In the genomic region with DNA sequence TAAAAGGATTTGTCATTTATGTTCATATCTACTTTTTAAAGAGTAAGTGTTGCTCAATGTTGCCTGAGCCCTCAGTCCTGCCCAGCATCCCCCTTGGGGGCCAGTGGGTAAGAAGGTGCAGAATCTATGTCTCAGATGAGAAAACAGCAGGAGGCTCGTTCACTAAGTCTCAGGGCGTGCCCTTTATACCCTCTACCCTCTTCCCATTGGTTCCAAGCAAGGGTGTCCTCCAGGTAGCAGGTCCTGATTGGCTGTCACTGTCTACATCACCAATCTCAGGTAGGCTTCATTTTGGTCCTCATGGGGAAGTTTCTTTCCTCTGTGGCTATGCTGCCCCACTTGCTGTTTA, we compare ENCODE assay signal across 26 mouse cellular contexts.
DNase-seq lines count a peak whose midpoint lies in the region; ATAC-seq and TF ChIP-seq lines count a peak whose summit lies in the region.
"Had no signal": no experiment of that assay in that cellular context is flagged by ENCODE, and none has a peak within 500 bp of the region (broad histone marks: within the 10 kb centered on the region; RNA-seq: fewer than 3 reads in every experiment).

No protein-coding gene starts in this region.

- H3K27me3 ChIP-seq in forebrain, embryonic 12.5 days, result no peaks in the 10 kb centered on the region
- H3K27me3 ChIP-seq in forebrain, embryonic 10.5 days (ENCODE audit: poor library complexity, severe bottlenecking), result no peaks in the 10 kb centered on the region
- H3K27me3 ChIP-seq in hindbrain, embryonic 16.5 days (replicated peaks; ENCODE audit: control insufficient read depth, insufficient read depth, low read length), result no peaks in the 10 kb centered on the region
- H3K27me3 ChIP-seq in neural tube, embryonic 14.5 days (ENCODE audit: control insufficient read depth, insufficient read depth, low read length), result no peaks in the 10 kb centered on the region
- H3K27me3 ChIP-seq: CH12.LX; heart, embryonic 12.5 days; kidney, embryonic 15.5 days; limb, embryonic 13.5 days; lung, embryonic 15.5 days; megakaryocyte, embryonic 14.5 days had no signal

- H3K36me3 ChIP-seq in forebrain, embryonic 12.5 days (replicated peaks), result no peaks in the 10 kb centered on the region
- no peaks in the 10 kb centered on the region for H3K36me3 ChIP-seq in forebrain, embryonic 10.5 days (replicated peaks)
- no peaks in the 10 kb centered on the region for H3K36me3 ChIP-seq in hindbrain, embryonic 16.5 days (ENCODE audit: control insufficient read depth, insufficient read depth, low read length)
- no peaks in the 10 kb centered on the region for H3K36me3 ChIP-seq in neural tube, embryonic 14.5 days (ENCODE audit: control insufficient read depth, insufficient read depth, low read length)
- H3K36me3 ChIP-seq: heart, embryonic 12.5 days; kidney, embryonic 15.5 days; limb, embryonic 13.5 days; lung, embryonic 15.5 days had no signal

- H3K4me2 ChIP-seq in forebrain, embryonic 12.5 days, result no peak overlapping the region
- H3K4me2 ChIP-seq in hindbrain, embryonic 16.5 days (ENCODE audit: low read length), result no peak overlapping the region
- H3K4me2 ChIP-seq in neural tube, embryonic 14.5 days (ENCODE audit: low read depth, low read length), result no peak overlapping the region
- H3K4me2 ChIP-seq: heart, embryonic 12.5 days; kidney, embryonic 15.5 days; limb, embryonic 13.5 days; liver, embryonic 11.5 days; lung, embryonic 15.5 days had no signal

- no peak overlapping the region for H3K9ac ChIP-seq in forebrain, embryonic 12.5 days
- H3K9ac ChIP-seq in hindbrain, embryonic 16.5 days (ENCODE audit: low read depth, low read length), result no peak overlapping the region
- H3K9ac ChIP-seq in neural tube, embryonic 14.5 days (replicated peaks; ENCODE audit: low read depth, low read length), result no peak overlapping the region
- H3K9ac ChIP-seq: heart, embryonic 12.5 days; kidney, embryonic 15.5 days; limb, embryonic 13.5 days; lung, embryonic 15.5 days had no signal

- 0 out of 2 replicates have a peak, but pooled peaks have one; percentile 23 for ATAC-seq in forebrain, embryonic 12.5 days (ENCODE audit: low FRiP score)
- peak; percentile 52 for ATAC-seq in hindbrain, embryonic 16.5 days
- peak; percentile 42 for ATAC-seq in neural tube, embryonic 14.5 days (ENCODE audit: low read depth)
- ATAC-seq: activated CD4-positive, CD25-positive, alpha-beta regulatory T cell, adult 4 months had no signal

- no peaks in the 10 kb centered on the region for H3K4me1 ChIP-seq in forebrain, embryonic 12.5 days
- no peaks in the 10 kb centered on the region for H3K4me1 ChIP-seq in forebrain, embryonic 10.5 days
- H3K4me1 ChIP-seq in hindbrain, embryonic 16.5 days (ENCODE audit: control insufficient read depth, insufficient read depth, low read depth, low read length), result no peaks in the 10 kb centered on the region
- no peaks in the 10 kb centered on the region for H3K4me1 ChIP-seq in neural tube, embryonic 14.5 days (ENCODE audit: control insufficient read depth, insufficient read depth, low read length)
- H3K4me1 ChIP-seq: heart, embryonic 12.5 days; kidney, embryonic 15.5 days; lung, embryonic 15.5 days; megakaryocyte, embryonic 14.5 days had no signal

- no peak overlapping the region for H3K27ac ChIP-seq in forebrain, embryonic 12.5 days
- no peak overlapping the region for H3K27ac ChIP-seq in forebrain, embryonic 10.5 days
- H3K27ac ChIP-seq in layer of hippocampus, adult 2 months, result peak overlapping the region; percentile 84; the same call in 1 of the 2 replicates
- peak overlapping the region; percentile 9; the same call in 1 of the 2 replicates for H3K27ac ChIP-seq in hindbrain, embryonic 16.5 days (ENCODE audit: low read depth, low read length)
- no peak overlapping the region; the same call in 1 of the 2 replicates for H3K27ac ChIP-seq in neural tube, embryonic 14.5 days (ENCODE audit: low read depth, low read length)
- H3K27ac ChIP-seq: heart, adult 2 months; kidney, embryonic 15.5 days; limb, embryonic 13.5 days; lung, embryonic 15.5 days; stomach, postnatal 0 days had no signal

- no peak overlapping the region for H3K4me3 ChIP-seq in forebrain, embryonic 12.5 days (replicated peaks)
- no peak overlapping the region for H3K4me3 ChIP-seq in forebrain, embryonic 10.5 days
- H3K4me3 ChIP-seq in layer of hippocampus, adult 2 months, result no peak overlapping the region
- H3K4me3 ChIP-seq in hindbrain, embryonic 16.5 days (ENCODE audit: low read length), result no peak overlapping the region
- no peak overlapping the region for H3K4me3 ChIP-seq in neural tube, embryonic 14.5 days (ENCODE audit: low read depth, low read length)
- H3K4me3 ChIP-seq: erythroblast, embryonic 14.5 days; heart, adult 2 months; heart, embryonic 12.5 days; kidney, embryonic 15.5 days; limb, embryonic 13.5 days; lung, embryonic 15.5 days; megakaryocyte, embryonic 14.5 days had no signal

- no peaks in the 10 kb centered on the region for H3K9me3 ChIP-seq in forebrain, embryonic 12.5 days
- no peaks in the 10 kb centered on the region for H3K9me3 ChIP-seq in forebrain, embryonic 10.5 days
- no peaks in the 10 kb centered on the region for H3K9me3 ChIP-seq in hindbrain, embryonic 16.5 days (ENCODE audit: control insufficient read depth, low read length)
- H3K9me3 ChIP-seq in neural tube, embryonic 14.5 days (ENCODE audit: control insufficient read depth, low read length), result no peaks in the 10 kb centered on the region
- H3K9me3 ChIP-seq: heart, embryonic 12.5 days; kidney, embryonic 15.5 days; limb, embryonic 13.5 days; lung, embryonic 15.5 days; megakaryocyte, embryonic 14.5 days had no signal

- no peak for TF ChIP-seq CTCF in layer of hippocampus, adult 2 months (conservative IDR thresholded peaks at IDR 0.05)

- no peak for DNase-seq in forebrain, embryonic 10.5 days (ENCODE audit: extremely low spot score, low spot score)
- DNase-seq in layer of hippocampus, adult 2 months (ENCODE audit: low spot score in 2 of 2), result no peak
- no peak for DNase-seq in layer of hippocampus, adult 11-12 months (ENCODE audit: low spot score)
- DNase-seq in ovary, adult 18-20 months (ENCODE audit: low spot score), result no peak
- no peak for DNase-seq in urinary bladder, postnatal 14 days (ENCODE audit: low spot score)
- DNase-seq: adrenal gland, adult 2 months; adrenal gland, postnatal 36 days; heart, adult 2 months; heart, postnatal 4 days; kidney, adult 18-20 months; kidney, postnatal 25 days; thymus, adult 18-20 months; thymus, postnatal 25 days had no signal

- 78% methylated on average over 2 of the region's 2 CpGs for WGBS in forebrain, embryonic 12.5 days
- WGBS in forebrain, embryonic 10.5 days, result 84% methylated on average over 2 of the region's 2 CpGs
- WGBS in hindbrain, embryonic 16.5 days, result 80% methylated on average over 2 of the region's 2 CpGs
- 81% methylated on average over 2 of the region's 2 CpGs for whole genome bisulfite sequencing in neural tube, embryonic 14.5 days

Comparison
In these comparisons a context has a peak if more than half of its experiments do, and no peak if none do; other contexts are left out.
1. H3K27ac ChIP-seq: peak in layer of hippocampus, adult 2 months (single experiment) and hindbrain, embryonic 16.5 days (single experiment); none in forebrain, embryonic 12.5 days (single experiment), forebrain, embryonic 10.5 days (single experiment) and neural tube, embryonic 14.5 days (single experiment).
2. Peak in every context shown above with its lines, with median percentiles within 50 percentile points of each other: ATAC-seq.